Mouse (Mus musculus) heart, embryonic 16.5 days (tissue): ENCODE results near the gene Ceacam5. TPM values are rescaled to one million over a fixed set of nuclear protein-coding genes. Genes with fewer than 3 reads are reported as not detected.

Experiments
- ATAC-seq: fragments of 200-750 bp; cut with Nextera tagmentation; replicated peaks from 2 replicates; pipeline ENCODE4 v1.8.0; 2017; ENCODE audit warnings: moderate number of reproducible peaks; ENCODE audit not compliant: insufficient read depth, low FRiP score; ENCODE audit errors: extremely low read depth
- H3K27ac ChIP-seq: fragments of 300-500 bp; sonication (generic); 2 replicates; pipeline ENCODE4 v1.5.1; 2014; ENCODE audit warnings: mild to moderate bottlenecking, low read length, control low read depth, moderate library complexity
- H3K27me3 ChIP-seq: fragments of 300-500 bp; sonication (generic); 2 replicates; pipeline ENCODE4 v1.6.1; 2014; ENCODE audit warnings: low read length, mixed read lengths; ENCODE audit not compliant: control insufficient read depth, insufficient read depth
- H3K36me3 ChIP-seq: fragments of 300-500 bp; sonication (generic); 2 replicates; pipeline ENCODE4 v1.6.1; 2014; ENCODE audit not compliant: control insufficient read depth, insufficient read depth
- H3K4me1 ChIP-seq: fragments of 300-500 bp; sonication (generic); 2 replicates; pipeline ENCODE4 v1.6.1; 2014; ENCODE audit warnings: low read length, mixed read lengths; ENCODE audit not compliant: control insufficient read depth, insufficient read depth
- H3K4me2 ChIP-seq: fragments of 300-500 bp; sonication (generic); 2 replicates; pipeline ENCODE4 v1.6.1; 2014; ENCODE audit warnings: low read depth, mild to moderate bottlenecking, control low read depth, low read length
- H3K4me3 ChIP-seq: fragments of 300-500 bp; sonication (generic); 2 replicates; pipeline ENCODE4 v1.5.1; 2014; ENCODE audit warnings: mild to moderate bottlenecking, control low read depth, low read length
- H3K9ac ChIP-seq: fragments of 300-500 bp; sonication (generic); 2 replicates; pipeline ENCODE4 v1.6.1; 2014; ENCODE audit warnings: low read length, control low read depth
- H3K9me3 ChIP-seq: fragments of 300-500 bp; sonication (generic); replicated peaks from 2 replicates; pipeline ENCODE4 v1.6.1; 2016; ENCODE audit warnings: low read length; ENCODE audit not compliant: control insufficient read depth
- WGBS: fragments of 180-500 bp; shearing (Covaris S2); extraction: QIAGEN DNeasy Blood & Tissue Kit; methylation state at CpG from one replicate; pipeline ENCODE4 v1.1.7; 2014; 5-methylcytosine and 5-hydroxymethylcytosine counted together
- polyA plus RNA-seq: library from polyadenylated mRNA; unstranded; fragments of >200 nt; fragmentation: Nextera tagmentation; extraction: Ambion mirVana; gene quantifications from 2 replicates; pipeline ENCODE4 v1.2.1, GENCODE M21; 2015

Gene Ceacam5
- polyA plus RNA-seq = not detected in 2 replicates

GRCm38 (mm10) chr7:17712938-17713337 lies at the start of gene Ceacam5:
Gene Ceacam5, plus strand, starts transcription at chr7:17713238.
- Histone ChIP-seq H3K9ac (no peak within 1 kb of the TSS), H3K4me1 (no peaks in the 10 kb centered on the region), H3K9me3 (peaks cover 24% of the 10 kb centered on the region), H3K4me3 (no peak within 1 kb of the TSS), H3K36me3 (no peaks in the 10 kb centered on the region), H3K4me2 (no peak within 1 kb of the TSS), H3K27ac (no peak within 1 kb of the TSS), H3K27me3 (no peaks in the 10 kb centered on the region)
- ATAC-seq = no peak
- WGBS = 43% methylated on average over 1 of the region's 1 CpGs

Other genes starting within 250 kb of the Ceacam5 start
- gene Ceacam14, start 99.4 kb downstream of the Ceacam5 start, polyA plus RNA-seq = not detected in 2 replicates
- not detected in 2 replicates for gene Gm5155, start 158.5 kb downstream of the Ceacam5 start, polyA plus RNA-seq